Mouse (Mus musculus): ENCODE data around the gene Ppara. TPM values are rescaled to one million over a fixed set of nuclear protein-coding genes. Genes with fewer than 3 reads are reported as not detected.

The Ppara gene
- polyA plus RNA-seq, 1 experiment from 2014 or later: 1.2 TPM

DNA sequence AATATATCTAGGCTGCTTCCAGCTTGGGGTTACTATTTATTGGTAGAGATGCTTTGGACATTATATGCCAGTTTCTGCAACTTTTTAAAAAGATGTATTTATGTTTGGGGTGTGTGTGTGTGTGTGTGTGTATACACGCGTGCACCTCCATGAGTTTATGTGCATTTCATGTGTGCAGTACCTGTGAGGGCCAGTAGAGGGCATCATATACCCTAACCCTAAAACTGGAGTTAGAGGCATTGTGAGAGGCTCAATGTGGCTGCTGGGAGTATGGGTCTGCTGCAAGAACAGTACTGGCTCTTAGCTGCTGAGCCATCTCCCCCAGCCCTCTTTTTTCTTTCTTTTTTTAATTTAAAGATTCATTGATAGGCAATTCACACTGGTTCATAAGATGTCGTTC is 23.0 kb downstream of the Ppara start:
- Histone ChIP-seq H3K9me3 (ENCODE audit: control insufficient read depth, low read length) (0 out of 2 replicates have a peak, but pooled peaks cover 8% of the 10 kb centered on the region), H3K4me1 (replicated peaks; ENCODE audit: control insufficient read depth, insufficient read depth, low read length) (no peaks in the 10 kb centered on the region), H3K9ac (no peak overlapping the region), H3K27ac (no peak overlapping the region), H3K27me3 (ENCODE audit: control insufficient read depth, insufficient read depth, low read length) (no peaks in the 10 kb centered on the region), H3K4me3 (replicated peaks; ENCODE audit: low read length) (no peak overlapping the region), H3K4me2 (replicated peaks) (no peak overlapping the region), H3K36me3 (replicated peaks; ENCODE audit: control insufficient read depth, insufficient read depth) (no peaks in the 10 kb centered on the region)
- WGBS: 93% methylated on average over 3 of the region's 3 CpGs
- DNase-seq (ENCODE audit: low spot score) (no peak), ATAC-seq (ENCODE audit: low FRiP score) (no peak)

DNA sequence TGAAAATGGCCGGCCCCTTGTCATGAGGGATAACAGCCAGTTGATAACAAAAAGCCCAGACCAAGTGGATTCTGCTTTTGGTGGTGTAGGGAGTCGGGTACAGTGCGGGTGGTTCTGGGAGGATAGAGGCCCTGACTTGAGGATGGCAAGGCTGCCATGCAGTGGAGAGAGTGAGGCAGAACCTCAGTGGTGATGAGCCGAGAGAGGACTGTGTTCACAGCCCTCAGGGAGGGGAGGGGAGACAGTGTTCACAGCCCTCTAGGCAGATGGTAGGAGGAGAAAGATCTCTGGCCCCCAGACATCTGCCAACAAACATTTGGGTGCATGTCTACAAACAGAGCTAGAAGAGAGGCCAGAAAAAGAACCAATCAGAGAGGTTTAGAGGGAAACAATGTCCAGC is 28.0 kb downstream of the Ppara start:
- 83% methylated on average over 4 of the region's 4 CpGs for WGBS
- no peaks in the 10 kb centered on the region for H3K36me3 ChIP-seq (replicated peaks; ENCODE audit: control insufficient read depth, insufficient read depth)
- H3K9me3 ChIP-seq (ENCODE audit: control insufficient read depth, low read length): 0 out of 2 replicates have a peak, but pooled peaks cover 5% of the 10 kb centered on the region
- ATAC-seq (ENCODE audit: low FRiP score) (no peak), DNase-seq (ENCODE audit: low spot score) (no peak)
- no peak overlapping the region for H3K9ac ChIP-seq
- no peak overlapping the region for H3K27ac ChIP-seq
- no peak overlapping the region for H3K4me2 ChIP-seq (replicated peaks)
- no peaks in the 10 kb centered on the region for H3K4me1 ChIP-seq (replicated peaks; ENCODE audit: control insufficient read depth, insufficient read depth, low read length)
- H3K27me3 ChIP-seq (ENCODE audit: control insufficient read depth, insufficient read depth, low read length): no peaks in the 10 kb centered on the region
- H3K4me3 ChIP-seq (replicated peaks; ENCODE audit: low read length): no peak overlapping the region

DNA sequence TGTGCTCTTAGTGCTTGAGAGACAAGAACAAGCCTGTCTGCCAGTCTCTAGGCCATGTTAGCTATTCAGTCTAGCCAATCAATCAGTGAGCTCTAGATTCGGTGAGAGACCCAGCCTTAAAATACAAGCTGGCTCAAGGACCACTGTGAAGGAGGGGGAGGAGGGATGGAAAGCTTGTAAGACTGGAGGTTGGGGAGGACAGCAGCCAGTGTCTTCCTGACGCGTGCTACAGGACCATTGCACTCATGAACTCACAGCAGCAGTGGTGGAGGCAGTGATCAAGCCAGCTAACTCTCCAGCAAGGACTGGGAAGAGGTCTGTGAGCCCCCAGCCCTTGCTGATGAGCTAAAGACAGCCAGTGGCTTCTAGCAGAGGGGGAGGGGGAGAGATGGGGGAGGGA is 30.2 kb downstream of the Ppara start:
- Histone ChIP-seq H3K4me2 (replicated peaks) (no peak overlapping the region), H3K4me3 (replicated peaks; ENCODE audit: low read length) (no peak overlapping the region), H3K9me3 (ENCODE audit: control insufficient read depth, low read length) (no peaks in the 10 kb centered on the region), H3K4me1 (replicated peaks; ENCODE audit: control insufficient read depth, insufficient read depth, low read length) (no peaks in the 10 kb centered on the region), H3K36me3 (replicated peaks; ENCODE audit: control insufficient read depth, insufficient read depth) (no peaks in the 10 kb centered on the region), H3K9ac (no peak overlapping the region), H3K27me3 (ENCODE audit: control insufficient read depth, insufficient read depth, low read length) (no peaks in the 10 kb centered on the region), H3K27ac (no peak overlapping the region)
- 53% methylated on average over 3 of the region's 3 CpGs for WGBS
- no peak for DNase-seq (ENCODE audit: low spot score)
- no peak for ATAC-seq (ENCODE audit: low FRiP score)

DNA sequence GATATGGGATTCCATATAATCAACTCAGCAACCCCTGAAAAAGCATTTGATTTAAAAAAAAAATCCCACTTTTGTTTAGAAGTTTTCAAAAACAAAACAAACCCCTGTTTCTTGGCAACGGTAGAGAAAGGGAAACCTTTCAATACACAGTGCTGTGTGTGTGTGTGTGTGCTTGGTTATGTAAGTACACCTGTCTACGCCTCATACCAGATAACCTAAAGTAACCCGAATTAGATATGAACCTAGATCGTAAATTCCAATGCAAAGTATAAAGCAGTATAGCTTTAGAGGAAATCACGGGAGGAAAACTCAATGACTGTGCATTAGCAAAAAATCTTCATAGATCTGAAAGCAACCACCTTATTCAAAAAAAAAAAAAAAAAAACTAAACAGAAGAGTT is 31.9 kb downstream of the Ppara start:
- ATAC-seq (ENCODE audit: low FRiP score): no peak
- Histone ChIP-seq H3K27me3 (ENCODE audit: control insufficient read depth, insufficient read depth, low read length) (no peaks in the 10 kb centered on the region), H3K9ac (no peak overlapping the region)

DNA sequence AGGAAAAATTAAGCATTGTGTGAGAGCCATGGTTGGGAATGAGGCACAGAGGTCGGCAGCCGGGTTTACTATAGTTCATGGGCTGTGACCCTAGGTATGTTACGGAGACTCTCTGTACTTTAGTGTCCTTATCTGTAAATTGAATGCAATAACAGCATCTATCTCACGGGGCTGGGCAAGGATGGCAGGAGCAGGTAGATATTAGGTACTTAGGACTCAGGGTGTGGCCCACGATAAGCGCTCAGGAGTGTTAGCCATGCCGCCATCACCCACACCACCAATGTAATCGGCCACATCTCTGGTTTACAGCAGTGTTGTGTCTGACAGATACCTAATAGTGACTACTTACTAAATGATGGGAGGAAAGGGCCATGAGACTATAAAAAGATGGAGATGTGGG is 34.2 kb downstream of the Ppara start:
- no peak overlapping the region for H3K27ac ChIP-seq
- H3K4me2 ChIP-seq (replicated peaks): no peak overlapping the region
- H3K4me1 ChIP-seq (replicated peaks; ENCODE audit: control insufficient read depth, insufficient read depth, low read length): no peaks in the 10 kb centered on the region
- H3K4me3 ChIP-seq (replicated peaks; ENCODE audit: low read length): no peak overlapping the region
- ATAC-seq (ENCODE audit: low FRiP score) (no peak), DNase-seq (ENCODE audit: low spot score) (no peak)
- H3K27me3 ChIP-seq (ENCODE audit: control insufficient read depth, insufficient read depth, low read length): no peaks in the 10 kb centered on the region
- H3K36me3 ChIP-seq (replicated peaks; ENCODE audit: control insufficient read depth, insufficient read depth): no peaks in the 10 kb centered on the region
- 92% methylated on average over 8 of the region's 8 CpGs for WGBS
- no peak overlapping the region for H3K9ac ChIP-seq
- H3K9me3 ChIP-seq (ENCODE audit: control insufficient read depth, low read length): no peaks in the 10 kb centered on the region

More for the DNA sequence above, 31.9 kb downstream of the Ppara start:
- 89% methylated on average over 5 of the region's 5 CpGs for WGBS
- Histone ChIP-seq H3K36me3 (replicated peaks; ENCODE audit: control insufficient read depth, insufficient read depth) (no peaks in the 10 kb centered on the region), H3K27ac (no peak overlapping the region), H3K9me3 (ENCODE audit: control insufficient read depth, low read length) (no peaks in the 10 kb centered on the region), H3K4me2 (replicated peaks) (no peak overlapping the region), H3K4me3 (replicated peaks; ENCODE audit: low read length) (no peak overlapping the region), H3K4me1 (replicated peaks; ENCODE audit: control insufficient read depth, insufficient read depth, low read length) (no peaks in the 10 kb centered on the region)
- DNase-seq (ENCODE audit: low spot score): no peak

DNA sequence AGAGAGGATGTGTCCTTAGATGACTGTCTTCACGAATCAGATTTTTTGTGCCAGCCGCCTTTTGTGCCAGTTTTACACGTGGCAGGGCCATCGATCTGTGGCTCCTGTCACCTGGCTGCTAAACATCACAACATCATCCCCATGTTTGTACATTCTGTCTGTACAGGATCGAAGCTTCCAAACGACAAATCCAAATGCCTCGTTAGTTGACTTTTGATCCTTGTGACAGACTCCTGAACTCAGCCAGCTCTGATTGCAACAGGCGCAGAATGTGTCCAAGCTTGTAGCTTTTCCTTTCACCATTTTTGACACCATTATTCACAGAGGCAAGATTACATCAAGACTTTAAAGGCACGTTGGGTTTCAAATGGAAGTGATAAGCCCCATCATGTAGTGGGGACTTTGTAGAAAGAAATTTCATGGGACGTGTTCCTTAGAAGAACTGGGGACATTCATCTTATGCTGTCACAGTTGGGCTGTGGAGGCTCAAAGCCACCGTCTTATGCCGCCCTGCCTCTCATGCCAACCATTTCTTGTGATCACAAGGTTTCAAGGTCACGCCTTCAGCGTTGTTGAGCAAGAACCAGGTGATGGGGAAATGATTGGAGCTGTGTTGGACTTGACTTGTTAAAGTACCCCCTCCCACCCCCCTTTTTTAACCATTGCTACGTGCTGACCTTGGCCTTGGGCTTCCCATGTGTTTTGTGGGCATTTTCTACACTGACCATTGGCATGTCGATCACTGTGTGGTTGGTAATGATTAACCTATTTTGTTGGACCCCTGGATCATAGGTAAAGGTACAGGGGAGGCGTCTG is 36.7 kb downstream of the Ppara start:
- Histone ChIP-seq H3K4me3 (replicated peaks; ENCODE audit: low read length) (no peak overlapping the region), H3K27me3 (ENCODE audit: control insufficient read depth, insufficient read depth, low read length) (no peaks in the 10 kb centered on the region), H3K4me2 (replicated peaks) (no peak overlapping the region), H3K36me3 (replicated peaks; ENCODE audit: control insufficient read depth, insufficient read depth) (no peaks in the 10 kb centered on the region), H3K4me1 (replicated peaks; ENCODE audit: control insufficient read depth, insufficient read depth, low read length) (no peaks in the 10 kb centered on the region), H3K9me3 (ENCODE audit: control insufficient read depth, low read length) (no peaks in the 10 kb centered on the region), H3K27ac (no peak overlapping the region), H3K9ac (no peak overlapping the region)
- no peak for ATAC-seq (ENCODE audit: low FRiP score)
- 90% methylated on average over 17 of the region's 17 CpGs for whole genome bisulfite sequencing
- no peak for DNase-seq (ENCODE audit: low spot score)

DNA sequence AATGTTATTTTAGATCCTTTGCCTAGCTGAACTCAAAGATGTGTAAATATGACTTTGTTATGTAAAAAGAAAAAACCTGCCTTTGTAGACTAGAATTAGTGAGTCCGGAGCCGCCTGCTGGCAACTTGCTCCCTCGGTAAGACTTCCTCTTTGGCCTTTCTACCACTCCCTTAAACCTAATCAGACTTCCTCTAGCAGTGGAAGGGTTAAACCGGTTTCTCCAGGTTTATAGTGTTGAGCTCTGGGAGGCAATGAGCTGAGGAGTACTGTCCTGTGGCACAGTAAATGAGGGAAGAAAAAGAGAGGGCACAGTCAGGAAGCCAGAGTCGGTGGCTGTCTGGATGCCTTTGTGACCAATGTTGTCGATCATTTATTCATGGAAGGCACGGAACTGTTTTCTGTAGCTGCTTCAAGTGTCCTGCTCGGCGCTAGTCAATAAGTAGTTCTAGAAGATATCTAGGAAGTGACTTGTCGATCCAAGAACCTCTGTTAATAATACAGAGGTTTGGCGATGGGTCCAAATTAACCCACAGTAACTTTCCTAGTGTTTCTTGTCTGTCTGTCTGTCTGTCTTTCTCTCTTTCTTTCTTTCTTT is 37.5 kb downstream of the Ppara start:
- no peak overlapping the region for H3K4me3 ChIP-seq (replicated peaks; ENCODE audit: low read length)
- no peaks in the 10 kb centered on the region for H3K27me3 ChIP-seq (ENCODE audit: control insufficient read depth, insufficient read depth, low read length)
- no peak for DNase-seq (ENCODE audit: low spot score)
- no peaks in the 10 kb centered on the region for H3K4me1 ChIP-seq (replicated peaks; ENCODE audit: control insufficient read depth, insufficient read depth, low read length)
- no peak overlapping the region for H3K4me2 ChIP-seq (replicated peaks)
- H3K9me3 ChIP-seq (ENCODE audit: control insufficient read depth, low read length): no peaks in the 10 kb centered on the region
- WGBS: 82% methylated on average over 11 of the region's 11 CpGs
- no peak overlapping the region for H3K9ac ChIP-seq
- no peak for ATAC-seq (ENCODE audit: low FRiP score)
- H3K27ac ChIP-seq: no peak overlapping the region
- no peaks in the 10 kb centered on the region for H3K36me3 ChIP-seq (replicated peaks; ENCODE audit: control insufficient read depth, insufficient read depth)

DNA sequence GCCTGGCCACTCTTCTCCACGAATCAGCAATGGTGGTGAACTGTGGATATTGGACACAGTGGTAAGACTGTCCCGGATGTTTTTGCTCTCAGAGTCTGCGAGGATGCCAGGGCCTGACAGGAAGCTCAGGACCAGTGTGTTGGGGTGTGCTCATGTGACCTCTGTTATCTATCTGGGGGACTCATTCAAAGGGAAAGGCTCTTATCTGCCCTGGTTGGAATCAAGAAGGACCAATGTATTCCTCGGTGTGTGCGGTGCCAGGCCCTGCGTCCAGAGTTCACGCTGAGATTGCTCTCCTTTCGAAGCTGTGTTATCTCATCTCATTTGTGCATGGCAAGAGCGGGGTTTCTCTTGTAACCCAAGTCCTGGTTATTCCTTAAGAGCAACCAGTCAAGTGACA is 39.6 kb downstream of the Ppara start:
- Histone ChIP-seq H3K36me3 (replicated peaks; ENCODE audit: control insufficient read depth, insufficient read depth) (no peaks in the 10 kb centered on the region), H3K27ac (no peak overlapping the region), H3K4me3 (replicated peaks; ENCODE audit: low read length) (no peak overlapping the region), H3K4me2 (replicated peaks) (no peak overlapping the region), H3K9ac (no peak overlapping the region), H3K9me3 (ENCODE audit: control insufficient read depth, low read length) (no peaks in the 10 kb centered on the region), H3K27me3 (ENCODE audit: control insufficient read depth, insufficient read depth, low read length) (no peaks in the 10 kb centered on the region), H3K4me1 (replicated peaks; ENCODE audit: control insufficient read depth, insufficient read depth, low read length) (no peaks in the 10 kb centered on the region)
- WGBS: 90% methylated on average over 9 of the region's 9 CpGs
- DNase-seq (ENCODE audit: low spot score): no peak
- ATAC-seq (ENCODE audit: low FRiP score): no peak

DNA sequence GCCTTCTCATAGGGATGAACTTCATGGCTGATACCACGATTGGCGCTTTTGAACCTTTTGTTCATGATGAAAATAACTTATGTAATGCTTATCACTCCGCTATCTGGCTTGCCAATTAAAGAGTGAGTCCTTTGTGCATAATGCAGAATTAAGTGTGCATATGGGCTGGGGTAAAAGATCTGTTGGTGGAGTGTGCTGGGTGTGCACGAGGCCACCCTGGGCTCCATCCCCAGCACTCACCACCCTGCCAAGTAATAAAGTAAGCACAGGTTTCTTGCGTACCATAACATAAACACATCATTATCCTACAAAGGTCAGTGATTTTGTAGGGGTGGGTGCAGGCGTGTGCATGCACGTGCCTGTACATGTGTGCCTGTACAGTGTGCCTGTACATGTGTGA is 40.2 kb downstream of the Ppara start:
- Histone ChIP-seq H3K9me3 (ENCODE audit: control insufficient read depth, low read length) (no peaks in the 10 kb centered on the region), H3K36me3 (replicated peaks; ENCODE audit: control insufficient read depth, insufficient read depth) (no peaks in the 10 kb centered on the region), H3K4me3 (replicated peaks; ENCODE audit: low read length) (no peak overlapping the region), H3K4me1 (replicated peaks; ENCODE audit: control insufficient read depth, insufficient read depth, low read length) (no peaks in the 10 kb centered on the region), H3K4me2 (replicated peaks) (no peak overlapping the region), H3K27me3 (ENCODE audit: control insufficient read depth, insufficient read depth, low read length) (no peaks in the 10 kb centered on the region), H3K9ac (no peak overlapping the region), H3K27ac (no peak overlapping the region)
- ATAC-seq (ENCODE audit: low FRiP score) (no peak), DNase-seq (ENCODE audit: low spot score) (no peak)
- 89% methylated on average over 7 of the region's 7 CpGs for WGBS
